ENCODE assay signal across 9 mouse cellular contexts in genomic region chr15:102665494-102665893, GRCm38 (mm10). TPM values are rescaled to one million over a fixed set of nuclear protein-coding genes. Genes with fewer than 3 reads are reported as not detected.
DNase-seq lines count a peak whose midpoint lies in the region; ATAC-seq and TF ChIP-seq lines count a peak whose summit lies in the region.
"Had no signal": no experiment of that assay in that cellular context is flagged by ENCODE, and none has a peak within 500 bp of the region (broad histone marks: within the 10 kb centered on the region; RNA-seq: fewer than 3 reads in every experiment).

No protein-coding gene starts in this region.

- ATAC-seq in heart, embryonic 15.5 days (replicated peaks; ENCODE audit: insufficient number of reproducible peaks, insufficient read depth, low FRiP score, low read depth): no peak
- ATAC-seq in limb, embryonic 11.5 days (ENCODE audit: insufficient number of reproducible peaks, low FRiP score, low TSS enrichment, low read depth): no peak

- H3K36me3 ChIP-seq in heart, embryonic 15.5 days: peaks cover 58% of the 10 kb centered on the region
- H3K36me3 ChIP-seq in limb, embryonic 11.5 days (ENCODE audit: control insufficient read depth, insufficient read depth, low read length): peaks cover 24% of the 10 kb centered on the region

- 44% methylated on average over 4 of the region's 4 CpGs for WGBS in heart, embryonic 15.5 days
- WGBS in limb, embryonic 11.5 days: 54% methylated on average over 4 of the region's 4 CpGs

- H3K4me3 ChIP-seq in left cerebral cortex, adult 2 months: no peak overlapping the region
- no peak overlapping the region for H3K4me3 ChIP-seq in heart, embryonic 15.5 days
- no peak overlapping the region for H3K4me3 ChIP-seq in limb, embryonic 11.5 days (ENCODE audit: low read depth, low read length)

- intact Hi-C loops in left cerebral cortex, adult 2 months (cut with DNase I): no loop called here

- peaks cover 12% of the 10 kb centered on the region; the same call in 1 of the 2 replicates for H3K4me1 ChIP-seq in heart, embryonic 15.5 days (replicated peaks)
- no peaks in the 10 kb centered on the region for H3K4me1 ChIP-seq in limb, embryonic 11.5 days (ENCODE audit: control insufficient read depth, insufficient read depth, low read length)

- peak; percentile 73 for TF ChIP-seq CTCF in left cerebral cortex, adult 2 months (IDR thresholded peaks at IDR 0.05)

- H3K9ac ChIP-seq in heart, embryonic 15.5 days: no peak overlapping the region
- no peak overlapping the region for H3K9ac ChIP-seq in limb, embryonic 11.5 days (ENCODE audit: low read length)

- H3K27ac ChIP-seq in left cerebral cortex, adult 2 months: no peak overlapping the region
- H3K27ac ChIP-seq in heart, embryonic 15.5 days: peak overlapping the region; percentile 35; the same call in 1 of the 2 replicates
- H3K27ac ChIP-seq in limb, embryonic 11.5 days (replicated peaks; ENCODE audit: low read depth, low read length): no peak overlapping the region

- no peak overlapping the region for H3K4me2 ChIP-seq in heart, embryonic 15.5 days
- H3K4me2 ChIP-seq in limb, embryonic 11.5 days (ENCODE audit: low read depth, severe bottlenecking): no peak overlapping the region

- DNase-seq in left cerebral cortex, adult 2 months (ENCODE audit: extremely low spot score in 1 of 2, low spot score in 2 of 2): peak; percentile 54 to 56
- DNase-seq in left cerebral cortex, adult 11 months (ENCODE audit: low spot score): no peak
- peak; percentile 59 for DNase-seq in WW6 (ENCODE audit: low read depth, low spot score)
- peak; percentile 68 to 83 for DNase-seq in cerebellum, postnatal 25 days
- DNase-seq in limb, embryonic 11.5 days (ENCODE audit: low spot score): peak; percentile 75
- DNase-seq in naive thymus-derived CD4-positive, alpha-beta T cell, adult 2 months (ENCODE audit: low read depth): peak; percentile 79
- DNase-seq in thymus, postnatal 0 days (ENCODE audit: low spot score): peak; percentile 71

- H3K27me3 ChIP-seq in heart, embryonic 15.5 days: no peaks in the 10 kb centered on the region
- H3K27me3 ChIP-seq in limb, embryonic 11.5 days (ENCODE audit: control insufficient read depth, insufficient read depth, low read length): no peaks in the 10 kb centered on the region

- no peaks in the 10 kb centered on the region for H3K9me3 ChIP-seq in heart, embryonic 15.5 days (replicated peaks)
- H3K9me3 ChIP-seq in limb, embryonic 11.5 days (ENCODE audit: control insufficient read depth, low read length): no peaks in the 10 kb centered on the region

RNA-seq across cellular contexts. Expression of gene Atp5g2, which starts 6.7 kb away (rescaled TPM):
- total RNA-seq in left cerebral cortex, adult 2 months (2021): 10 to 100 TPM; 11.1 to 14.8 TPM
- polyA plus RNA-seq in heart, embryonic 15.5 days (2015; fragmentation: Nextera tagmentation; extraction: Ambion mirVana): 58.1 and 78.1 TPM in 2 replicates
- polyA plus RNA-seq in limb, embryonic 11.5 days (2014; fragmentation: Nextera tagmentation; extraction: Ambion mirVana): 63.9 and 73.3 TPM in 2 replicates
- polyA plus RNA-seq in thymus, postnatal 0 days (2015; fragmentation: Nextera tagmentation; extraction: Ambion mirVana): 76.9 and 85.0 TPM in 2 replicates

RNA-seq across cellular contexts. Expression of gene Atf7, which starts 40.2 kb away (rescaled TPM):
- 10 to 100 TPM; 35.3 to 39.2 TPM for total RNA-seq in left cerebral cortex, adult 2 months (2021)
- 26.7 and 32.7 TPM in 2 replicates for polyA plus RNA-seq in heart, embryonic 15.5 days (2015; fragmentation: Nextera tagmentation; extraction: Ambion mirVana)
- polyA plus RNA-seq in limb, embryonic 11.5 days (2014; fragmentation: Nextera tagmentation; extraction: Ambion mirVana): 19.7 and 22.4 TPM in 2 replicates
- polyA plus RNA-seq in thymus, postnatal 0 days (2015; fragmentation: Nextera tagmentation; extraction: Ambion mirVana): 18.1 and 21.8 TPM in 2 replicates

RNA-seq across cellular contexts. Expression of gene Gm28047, which starts 40.6 kb away (rescaled TPM):
- 1 to 10 TPM in 1 of 2 experiments, not detected in 1; 2.1 TPM for total RNA-seq in left cerebral cortex, adult 2 months (2021)
- 0.24 TPM in 1 of 2 replicates, not detected in the other for polyA plus RNA-seq in heart, embryonic 15.5 days (2015; fragmentation: Nextera tagmentation; extraction: Ambion mirVana)
- polyA plus RNA-seq in limb, embryonic 11.5 days (2014; fragmentation: Nextera tagmentation; extraction: Ambion mirVana): not detected in 2 replicates
- not detected in 2 replicates for polyA plus RNA-seq in thymus, postnatal 0 days (2015; fragmentation: Nextera tagmentation; extraction: Ambion mirVana)
- polyA plus RNA-seq: frontal cortex, adult 2 months had no signal

RNA-seq across cellular contexts. Expression of gene Calcoco1, which starts 56.5 kb away (rescaled TPM):
- total RNA-seq in left cerebral cortex, adult 2 months (2021): 10 to 100 TPM; 79.8 to 85.7 TPM
- polyA plus RNA-seq in heart, embryonic 15.5 days (2015; fragmentation: Nextera tagmentation; extraction: Ambion mirVana): 62.8 and 79.1 TPM in 2 replicates
- 34.4 and 36.4 TPM in 2 replicates for polyA plus RNA-seq in limb, embryonic 11.5 days (2014; fragmentation: Nextera tagmentation; extraction: Ambion mirVana)
- polyA plus RNA-seq in thymus, postnatal 0 days (2015; fragmentation: Nextera tagmentation; extraction: Ambion mirVana): 55.9 and 58.4 TPM in 2 replicates
